8 mouse cellular contexts compared by ENCODE assay signal in genomic region chr12:107979710-107980260, GRCm38 (mm10). TPM values are rescaled to one million over a fixed set of nuclear protein-coding genes. Genes with fewer than 3 reads are reported as not detected.
A peak's percentile ranks its signal among the peaks of the same experiment; 100 is the strongest.
DNase-seq lines count a peak whose midpoint lies in the region; ATAC-seq lines count a peak whose summit lies in the region.

No protein-coding gene starts in this region.

- peaks cover 73% of the 10 kb centered on the region for H3K4me1 ChIP-seq in midbrain, embryonic 14.5 days (ENCODE audit: control insufficient read depth, insufficient read depth, low read length)

- peak overlapping the region; percentile 41 for H3K9ac ChIP-seq in midbrain, embryonic 14.5 days (replicated peaks; ENCODE audit: low read length)

- peak overlapping the region; percentile 70 for H3K27ac ChIP-seq in midbrain, embryonic 14.5 days (replicated peaks; ENCODE audit: low read depth, low read length)

- peak overlapping the region; percentile 32 for H3K4me3 ChIP-seq in midbrain, embryonic 14.5 days (replicated peaks; ENCODE audit: low read depth, low read length)

- H3K9me3 ChIP-seq in midbrain, embryonic 14.5 days (ENCODE audit: control insufficient read depth, low read length): no peaks in the 10 kb centered on the region

- ATAC-seq in midbrain, embryonic 14.5 days (ENCODE audit: low FRiP score, low TSS enrichment): peak; percentile 41

- no peaks in the 10 kb centered on the region for H3K36me3 ChIP-seq in midbrain, embryonic 14.5 days (ENCODE audit: control insufficient read depth, insufficient read depth, low read length)

- 2% methylated on average over 28 of the region's 28 CpGs for WGBS in midbrain, embryonic 14.5 days

- H3K27me3 ChIP-seq in midbrain, embryonic 14.5 days (ENCODE audit: control insufficient read depth, insufficient read depth, low read length): no peaks in the 10 kb centered on the region; the same call in 1 of the 2 replicates

- peak overlapping the region; percentile 74 for H3K4me2 ChIP-seq in midbrain, embryonic 14.5 days (ENCODE audit: low read length)

- DNase-seq in ZHBTc4 (ENCODE audit: low read depth, low spot score): peak; percentile 46
- DNase-seq in embryo, embryonic 11 days: peak; percentile 92
- peak; percentile 26 to 36 for DNase-seq in heart, postnatal 36 days
- peak; percentile 87 to 93 for DNase-seq in kidney, postnatal 4 days
- DNase-seq in midbrain, embryonic 14.5 days: no peak
- DNase-seq in layer of hippocampus, postnatal 10 days (ENCODE audit: low spot score in 2 of 2): no peak
- no peak for DNase-seq in left cerebral cortex, adult 8-10 months (ENCODE audit: low spot score in 2 of 2)
- DNase-seq in urinary bladder, postnatal 36 days (ENCODE audit: low spot score in 2 of 2): no peak

- intact Hi-C loops in heart, postnatal 36 days (cut with DNase I): no loop called here

RNA-seq across cellular contexts. Expression of gene Bcl11b, which starts 23.6 kb away (rescaled TPM):
- under 1 TPM; 0.76 to 0.86 TPM for total RNA-seq in heart, postnatal 36 days (2021)
- polyA plus RNA-seq in midbrain, embryonic 14.5 days (2014; fragmentation: Nextera tagmentation; extraction: Ambion mirVana): 38.4 and 43.3 TPM in 2 replicates
- total RNA-seq in layer of hippocampus, postnatal 10 days (2021): 100 to 1,000 TPM; 118 to 127 TPM
- total RNA-seq in left cerebral cortex, adult 8-10 months (2022): 100 to 1,000 TPM in 2 of 4 experiments, 10 to 100 TPM in 2; 82.0 to 102 (median 95.3) TPM

Comparison
In these comparisons a context has a peak if more than half of its experiments do, and no peak if none do; other contexts are left out.
1. DNase-seq: peak in ZHBTc4 (single experiment), embryo, embryonic 11 days (single experiment), heart, postnatal 36 days (2 of 2) and kidney, postnatal 4 days (2 of 2); none in midbrain, embryonic 14.5 days (single experiment), layer of hippocampus, postnatal 10 days (0 of 2), left cerebral cortex, adult 8-10 months (0 of 2) and urinary bladder, postnatal 36 days (0 of 2).
2. RNA of gene Bcl11b, which starts 23.6 kb away (total RNA-seq): 118 to 127 TPM in layer of hippocampus, postnatal 10 days and 82.0 to 102 TPM in left cerebral cortex, adult 8-10 months; 0.76 to 0.86 TPM in heart, postnatal 36 days; every median in the first group is over 10 times any median in the second.